Mouse (Mus musculus) erythroblast, embryonic 14.5 days (primary cell): ENCODE data around the gene Cgref1.

Experiments
- GATA1 ChIP-seq: IDR thresholded peaks from 2 replicates; pipeline ENCODE4 v1.6.1; 2012; ENCODE audit warnings: low read length, inconsistent platforms, mixed read lengths
- TAL1 ChIP-seq: IDR thresholded peaks from 3 replicates; pipeline ENCODE4 v1.6.1; 2012; ENCODE audit warnings: low read length, inconsistent platforms, mixed read lengths

- no peak for TF ChIP-seq GATA1
- TF ChIP-seq TAL1, result no peak
Measured at GRCm38 (mm10) chr5:30934725-30935461, 10.5 kb downstream of the Cgref1 start.
